Mouse (Mus musculus): ENCODE data around the gene S100a13. TPM values are rescaled to one million over a fixed set of nuclear protein-coding genes. Genes with fewer than 3 reads are reported as not detected.
A peak's percentile ranks its signal among the peaks of the same experiment; 100 is the strongest.

The S100a13 gene
- 11.7 and 16.8 TPM in 2 replicates for polyA plus RNA-seq (2015; fragmentation: Nextera tagmentation; extraction: Ambion mirVana)

- peak within 1 kb of the TSS; percentile 30; the same call in 1 of the 2 replicates for H3K27ac ChIP-seq (replicated peaks)
- H3K36me3 ChIP-seq: no peaks in the 10 kb centered on the region
- WGBS: 5% methylated on average over 25 of the region's 25 CpGs
- peak within 1 kb of the TSS; percentile 61 for H3K4me2 ChIP-seq
- peaks cover 29% of the 10 kb centered on the region for H3K27me3 ChIP-seq (replicated peaks)
- H3K4me3 ChIP-seq (replicated peaks): peak within 1 kb of the TSS; percentile 34
- no peak for ATAC-seq (ENCODE audit: low FRiP score)
- peaks cover 22% of the 10 kb centered on the region for H3K4me1 ChIP-seq
- H3K9me3 ChIP-seq (replicated peaks): no peaks in the 10 kb centered on the region
- peak within 1 kb of the TSS; percentile 37 for H3K9ac ChIP-seq (replicated peaks)
These were observed at the start of gene S100a13, which contains the start of gene S100a1 for GRCm38 (mm10) chr3:90513796-90514590. Gene S100a13 (plus strand): TSS chr3:90514435. Gene S100a1 (minus strand): TSS chr3:90514392.

- Histone ChIP-seq H3K36me3 (no peaks in the 10 kb centered on the region), H3K9ac (replicated peaks) (peak overlapping the region; percentile 55; the same call in 1 of the 2 replicates), H3K27me3 (replicated peaks) (peaks cover 52% of the 10 kb centered on the region), H3K9me3 (replicated peaks) (no peaks in the 10 kb centered on the region), H3K4me3 (replicated peaks) (peak overlapping the region; percentile 60), H3K27ac (replicated peaks) (no peak overlapping the region), H3K4me1 (peaks cover 18% of the 10 kb centered on the region), H3K4me2 (peak overlapping the region; percentile 96)
- no peak for ATAC-seq (ENCODE audit: low FRiP score)
- WGBS: 13% methylated on average over 37 of the region's 37 CpGs
These were observed 49.6 kb upstream of the S100a13 start for GRCm38 (mm10) chr3:90464552-90465080.

- Histone ChIP-seq H3K36me3 (no peaks in the 10 kb centered on the region), H3K4me2 (peak overlapping the region; percentile 96), H3K27ac (replicated peaks) (no peak overlapping the region), H3K9me3 (replicated peaks) (no peaks in the 10 kb centered on the region), H3K4me3 (replicated peaks) (peak overlapping the region; percentile 60), H3K4me1 (peaks cover 18% of the 10 kb centered on the region), H3K27me3 (replicated peaks) (peaks cover 52% of the 10 kb centered on the region), H3K9ac (replicated peaks) (peak overlapping the region; percentile 55)
- ATAC-seq (ENCODE audit: low FRiP score): peak; percentile 51
- under 1% methylated on average over 75 of the region's 75 CpGs for WGBS
These were observed 49.1 kb upstream of the S100a13 start for GRCm38 (mm10) chr3:90465081-90465685.

GRCm38 (mm10) chr3:90465686-90466310 lies 48.4 kb upstream of the S100a13 start, which contains the start of gene Npr1:
Gene Npr1 (minus strand): TSS chr3:90465866.
- Histone ChIP-seq H3K9ac (replicated peaks) (peak within 1 kb of the TSS; percentile 55), H3K4me2 (peak within 1 kb of the TSS; percentile 96), H3K4me1 (peaks cover 18% of the 10 kb centered on the region), H3K27ac (replicated peaks) (no peak within 1 kb of the TSS), H3K9me3 (replicated peaks) (no peaks in the 10 kb centered on the region), H3K27me3 (replicated peaks) (peaks cover 52% of the 10 kb centered on the region), H3K4me3 (replicated peaks) (peak within 1 kb of the TSS; percentile 60), H3K36me3 (no peaks in the 10 kb centered on the region)
- 0% methylated on average over 30 of the region's 49 CpGs for WGBS
- peak; percentile 60 for ATAC-seq (ENCODE audit: low FRiP score)

GRCm38 (mm10) chr3:90466311-90466766 lies 47.9 kb upstream of the S100a13 start:
- Histone ChIP-seq H3K27ac (replicated peaks) (no peak overlapping the region), H3K4me3 (replicated peaks) (peak overlapping the region; percentile 60), H3K4me2 (peak overlapping the region; percentile 96), H3K4me1 (peaks cover 18% of the 10 kb centered on the region), H3K36me3 (no peaks in the 10 kb centered on the region), H3K27me3 (replicated peaks) (peaks cover 52% of the 10 kb centered on the region), H3K9ac (replicated peaks) (peak overlapping the region; percentile 55), H3K9me3 (replicated peaks) (no peaks in the 10 kb centered on the region)
- peak; percentile 40; the same call in 1 of the 2 replicates for ATAC-seq (ENCODE audit: low FRiP score)
- under 1% methylated on average over 15 of the region's 15 CpGs for WGBS

GRCm38 (mm10) chr3:90467618-90468300 lies 46.5 kb upstream of the S100a13 start:
- Histone ChIP-seq H3K9ac (replicated peaks) (no peak overlapping the region), H3K27ac (replicated peaks) (no peak overlapping the region), H3K4me3 (replicated peaks) (no peak overlapping the region), H3K36me3 (no peaks in the 10 kb centered on the region), H3K9me3 (replicated peaks) (no peaks in the 10 kb centered on the region), H3K27me3 (replicated peaks) (peaks cover 38% of the 10 kb centered on the region), H3K4me2 (no peak overlapping the region), H3K4me1 (peaks cover 18% of the 10 kb centered on the region)
- 94% methylated on average over 10 of the region's 10 CpGs for WGBS
- ATAC-seq (ENCODE audit: low FRiP score): no peak

GRCm38 (mm10) chr3:90472213-90472612 lies 42.0 kb upstream of the S100a13 start:
- peaks cover 5% of the 10 kb centered on the region for H3K4me1 ChIP-seq
- H3K27ac ChIP-seq (replicated peaks): no peak overlapping the region
- H3K9me3 ChIP-seq (replicated peaks): no peaks in the 10 kb centered on the region
- H3K4me2 ChIP-seq: no peak overlapping the region
- peaks cover 4% of the 10 kb centered on the region; the same call in 1 of the 2 replicates for H3K27me3 ChIP-seq (replicated peaks)
- no peak for ATAC-seq (ENCODE audit: low FRiP score)
- no peak overlapping the region for H3K4me3 ChIP-seq (replicated peaks)
- WGBS: 34% methylated on average over 3 of the region's 3 CpGs
- H3K9ac ChIP-seq (replicated peaks): no peak overlapping the region
- H3K36me3 ChIP-seq: no peaks in the 10 kb centered on the region

- ATAC-seq (ENCODE audit: low FRiP score): peak; percentile 35
- peaks cover 18% of the 10 kb centered on the region for H3K4me1 ChIP-seq
These were observed 38.9 kb upstream of the S100a13 start for GRCm38 (mm10) chr3:90475151-90475830.

GRCm38 (mm10) chr3:90475831-90476611 lies 38.2 kb upstream of the S100a13 start, which contains the start of gene Ilf2:
Gene Ilf2 (plus strand): TSS chr3:90476126.
- 1% methylated on average over 45 of the region's 45 CpGs for WGBS
- peak; percentile 99 for ATAC-seq (ENCODE audit: low FRiP score)
- Histone ChIP-seq H3K4me3 (replicated peaks) (peak within 1 kb of the TSS; percentile 75), H3K27me3 (replicated peaks) (no peaks in the 10 kb centered on the region), H3K9me3 (replicated peaks) (no peaks in the 10 kb centered on the region), H3K36me3 (peaks cover 23% of the 10 kb centered on the region), H3K4me1 (peaks cover 18% of the 10 kb centered on the region), H3K27ac (replicated peaks) (peak within 1 kb of the TSS; percentile 96), H3K9ac (replicated peaks) (peak within 1 kb of the TSS; percentile 91), H3K4me2 (peak within 1 kb of the TSS; percentile 70)

More at GRCm38 (mm10) chr3:90475151-90475830, 38.9 kb upstream of the S100a13 start:
- H3K9me3 ChIP-seq (replicated peaks): no peaks in the 10 kb centered on the region
- H3K9ac ChIP-seq (replicated peaks): no peak overlapping the region
- H3K4me2 ChIP-seq: peak overlapping the region; percentile 50
- 38% methylated on average over 16 of the region's 16 CpGs for WGBS
- H3K4me3 ChIP-seq (replicated peaks): peak overlapping the region; percentile 36
- no peak overlapping the region for H3K27ac ChIP-seq (replicated peaks)
- H3K27me3 ChIP-seq (replicated peaks): no peaks in the 10 kb centered on the region
- peaks cover 16% of the 10 kb centered on the region for H3K36me3 ChIP-seq

- WGBS: 83% methylated on average over 5 of the region's 5 CpGs
- Histone ChIP-seq H3K4me3 (replicated peaks) (no peak overlapping the region), H3K4me2 (no peak overlapping the region), H3K9me3 (replicated peaks) (no peaks in the 10 kb centered on the region), H3K27ac (replicated peaks) (no peak overlapping the region), H3K27me3 (replicated peaks) (no peaks in the 10 kb centered on the region), H3K9ac (replicated peaks) (no peak overlapping the region), H3K36me3 (peaks cover 72% of the 10 kb centered on the region), H3K4me1 (peaks cover 9% of the 10 kb centered on the region)
- ATAC-seq (ENCODE audit: low FRiP score): no peak
These were observed 27.2 kb upstream of the S100a13 start for GRCm38 (mm10) chr3:90486998-90487397.

Measured in neural tube, embryonic 15.5 days (tissue).